Mouse (Mus musculus): ENCODE measurements at regions not wholly inside any gene's neighbourhood (a gene's known extent, or its start where the extent isn't known, plus 50 kb on each side); places are given as distances from the start of the nearest gene placed in this dataset.

GRCm38 (mm10) chr14:123079733-123080132 is 95.9 kb upstream of the Tmtc4 start:
- DNase-seq: no peak

- no peak for DNase-seq
These were observed 95.0 kb upstream of the Tmtc4 start for GRCm38 (mm10) chr14:123078804-123079203.

GRCm38 (mm10) chr14:123066344-123066743 is 82.5 kb upstream of the Tmtc4 start:
- DNase-seq: no peak

GRCm38 (mm10) chr14:123065566-123065965 is 81.7 kb upstream of the Tmtc4 start:
- DNase-seq: no peak

- no peak for DNase-seq
These were observed 81.3 kb upstream of the Tmtc4 start for GRCm38 (mm10) chr14:123065136-123065535.

- DNase-seq: no peak
These were observed 79.1 kb upstream of the Tmtc4 start for GRCm38 (mm10) chr14:123062908-123063307.

- no peak for DNase-seq
These were observed 73.1 kb upstream of the Tmtc4 start for GRCm38 (mm10) chr14:123056976-123057375.

- no peak for DNase-seq
These were observed 64.6 kb upstream of the Tmtc4 start for GRCm38 (mm10) chr14:123048451-123048850.

- DNase-seq: no peak
These were observed 56.2 kb upstream of the Tmtc4 start for GRCm38 (mm10) chr14:123040046-123040445.

- no peak for DNase-seq
These were observed 53.6 kb upstream of the Tmtc4 start for GRCm38 (mm10) chr14:123037444-123037843.
